Mouse (Mus musculus) gastrocnemius, postnatal 36 days (tissue): ENCODE results near the gene Tmem72. TPM values are rescaled to one million over a fixed set of nuclear protein-coding genes. Genes with fewer than 3 reads are reported as not detected.

Source experiments
- DNase-seq, 2 experiments: peaks; one replicate each; pipeline ENCODE4 v3.0.0; 2022
- intact Hi-C: fragments of 180-260 bp; cut with DNase I; formaldehyde crosslinking; loops from one replicate; pipeline ENCODE4 v1.15.1; 2025
- long read RNA-seq, 2 experiments: library from polyadenylated mRNA; stranded (forward); transcript quantifications; one replicate each; pipeline ENCODE4 v2.0.0; 2021
- total RNA-seq, 2 experiments: library from RNA; stranded (reverse); gene quantifications; 2 replicates each; pipeline ENCODE4 v1.2.3; 2021

Tmem72 gene
- under 1 TPM; 0.02 to 0.03 TPM for total RNA-seq
- long read RNA-seq, experiment 1, result 0 reads
- long read RNA-seq, experiment 2, result 0 reads

GRCm38 (mm10) chr6:116716666-116717065, at the start of gene Tmem72:
TSS of gene Tmem72 (minus strand) at chr6:116716913.
- DNase-seq, result no peak
- intact Hi-C loops, result no loop called here

DNA sequence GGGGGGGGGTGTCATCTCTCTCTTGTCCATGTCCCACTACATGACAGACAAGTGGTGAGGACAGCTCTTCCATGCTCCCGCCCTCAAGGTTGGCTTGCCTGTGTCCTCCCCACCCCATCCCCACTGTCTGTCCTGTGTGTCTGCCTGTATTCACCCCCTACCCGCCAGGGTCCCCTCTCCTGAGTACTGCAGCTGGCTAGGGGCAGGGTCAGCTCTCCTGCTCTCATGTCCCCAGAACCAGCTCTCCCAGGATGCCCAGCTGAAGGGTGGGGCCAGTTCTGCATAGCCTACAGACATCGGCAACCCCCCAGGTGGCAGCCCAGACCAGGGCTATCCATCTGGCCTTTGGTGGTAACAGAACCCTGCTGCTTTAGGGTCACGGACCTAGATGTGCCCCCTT, 47.8 kb upstream of the Tmem72 start:
- no peak for DNase-seq
- intact Hi-C loops, result no loop called here

DNA sequence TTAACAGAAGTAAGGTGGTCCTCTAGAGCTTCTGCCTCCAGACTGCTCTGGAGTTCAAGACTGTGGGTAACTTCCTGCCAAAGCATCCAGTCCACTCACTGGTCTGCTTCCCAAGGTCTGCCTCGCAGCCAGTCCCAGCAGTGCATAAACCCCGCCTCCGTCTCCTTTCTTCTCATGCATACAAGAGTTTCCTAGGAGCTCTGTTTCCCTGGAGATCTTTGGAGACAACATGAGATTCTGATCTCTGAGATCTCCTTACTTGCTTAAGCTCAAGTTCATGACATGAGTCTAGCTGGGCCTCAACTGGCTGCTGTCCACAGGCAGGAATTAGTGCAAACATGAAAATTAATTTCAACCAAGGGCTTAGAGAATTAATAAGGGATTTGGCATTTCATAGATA, 45.6 kb upstream of the Tmem72 start:
- intact Hi-C loops, result no loop called here
- DNase-seq, result no peak

DNA sequence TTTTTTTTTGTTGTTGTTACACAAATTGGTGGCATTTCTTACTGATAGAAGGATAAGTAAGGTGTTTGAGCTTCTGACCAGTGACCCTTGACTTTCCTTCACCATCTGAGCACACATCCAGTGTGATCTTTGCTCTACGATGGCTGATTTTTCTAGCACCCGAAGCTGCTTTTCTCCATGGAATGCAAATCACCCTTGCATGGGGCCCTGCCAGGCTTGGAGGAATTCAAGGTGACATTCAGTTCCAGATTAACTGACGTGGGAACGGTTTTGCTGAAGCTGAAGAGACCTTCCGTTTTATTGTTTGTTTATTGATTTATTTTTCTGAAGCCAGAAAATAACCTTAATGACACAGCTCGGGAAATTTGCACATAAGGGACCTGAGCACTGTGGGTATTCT, 43.5 kb upstream of the Tmem72 start:
- intact Hi-C loops, result no loop called here

GRCm38 (mm10) chr6:116756364-116756763, 39.7 kb upstream of the Tmem72 start:
- intact Hi-C loops, result no loop called here

More for the DNA sequence above, 43.5 kb upstream of the Tmem72 start:
- no peak for DNase-seq

DNA sequence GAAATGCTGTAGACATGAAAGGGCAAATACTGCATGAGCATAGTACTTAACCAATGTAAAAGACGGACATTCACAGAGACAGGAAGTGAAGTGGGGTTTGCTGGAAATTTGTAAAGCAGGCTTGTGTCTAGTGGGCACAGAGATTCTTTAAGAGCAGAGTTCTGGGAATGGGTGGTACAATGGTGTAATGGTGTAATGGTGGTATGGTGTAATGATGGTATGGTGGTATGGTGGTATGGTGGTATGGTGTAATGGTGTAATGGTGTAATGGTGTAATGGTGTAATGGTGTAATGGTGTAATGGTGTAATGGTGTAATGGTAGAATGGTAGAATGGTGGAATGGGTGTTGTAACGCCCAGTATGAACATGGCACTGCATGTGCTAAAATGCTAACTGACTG, 21.3 kb upstream of the Tmem72 start:
- intact Hi-C loops, result no loop called here
- DNase-seq, result no peak

More at GRCm38 (mm10) chr6:116756364-116756763, 39.7 kb upstream of the Tmem72 start:
- DNase-seq, result no peak

DNA sequence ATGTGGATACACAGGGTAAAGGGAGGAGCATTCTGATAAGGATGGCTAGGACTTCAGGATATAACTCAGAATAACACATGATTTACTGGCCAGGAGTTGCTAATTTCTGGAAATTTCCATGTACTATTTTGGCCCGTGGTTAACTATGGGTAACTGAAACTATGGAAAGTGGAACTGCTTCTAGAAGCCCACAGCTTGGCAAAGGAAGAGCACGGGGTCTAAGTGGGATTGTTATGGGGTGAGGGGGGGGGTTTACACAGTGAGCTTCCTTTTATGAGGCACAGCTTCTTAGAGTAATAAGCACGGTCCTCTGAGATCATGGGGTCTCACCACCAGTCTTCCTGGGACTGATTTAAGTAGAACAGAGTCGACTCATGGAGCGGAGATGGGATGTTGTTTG, 18.6 kb upstream of the Tmem72 start:
- intact Hi-C loops, result no loop called here
- DNase-seq, result no peak

GRCm38 (mm10) chr6:116733577-116733976, 16.9 kb upstream of the Tmem72 start:
- intact Hi-C loops, result no loop called here
- no peak for DNase-seq

GRCm38 (mm10) chr6:116724489-116725160, 7.9 kb upstream of the Tmem72 start:
- intact Hi-C loops, result no loop called here
- no peak for DNase-seq

GRCm38 (mm10) chr6:116718920-116719319, 2.2 kb upstream of the Tmem72 start:
- intact Hi-C loops, result no loop called here
- DNase-seq, result no peak

DNA sequence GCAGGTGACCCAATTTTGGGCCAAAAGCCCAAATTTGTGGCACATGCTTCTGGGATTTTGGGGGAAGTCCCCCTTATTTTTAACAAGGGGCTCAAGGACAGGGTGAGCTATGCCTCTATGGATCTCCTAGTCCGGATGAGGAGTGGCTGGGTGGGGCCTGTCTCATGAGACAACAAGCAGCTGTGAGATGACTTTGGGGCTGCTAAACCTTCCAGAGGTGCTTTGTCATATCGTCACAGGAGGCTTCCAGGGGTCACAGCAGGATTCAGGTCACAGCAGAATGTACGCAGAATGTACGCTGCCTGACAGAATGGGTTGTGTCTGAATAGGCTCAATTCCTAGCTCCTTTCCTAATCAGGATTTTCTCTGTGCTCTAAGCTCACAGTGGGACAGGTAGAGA, 1.6 kb upstream of the Tmem72 start:
- intact Hi-C loops, result no loop called here
- no peak for DNase-seq

DNA sequence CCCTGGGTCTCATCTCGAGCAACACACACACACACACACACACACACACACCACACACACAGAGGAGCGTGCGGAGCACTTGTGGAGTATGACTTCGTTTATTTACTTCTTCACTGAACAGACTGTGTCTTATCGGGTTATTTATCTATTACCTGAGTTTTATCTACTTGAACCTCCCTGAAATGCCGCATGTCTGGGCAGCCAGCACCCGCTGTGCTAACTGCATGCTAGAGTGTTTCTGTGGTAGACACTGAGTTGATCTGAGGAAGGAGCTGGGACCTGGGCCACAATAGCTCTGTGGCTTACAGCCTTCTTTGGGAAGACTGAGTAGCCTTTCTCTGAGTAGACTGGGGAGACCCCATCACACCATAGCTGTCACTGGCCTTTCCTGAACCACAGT, 1.1 kb upstream of the Tmem72 start:
- no peak for DNase-seq
- intact Hi-C loops, result no loop called here

DNA sequence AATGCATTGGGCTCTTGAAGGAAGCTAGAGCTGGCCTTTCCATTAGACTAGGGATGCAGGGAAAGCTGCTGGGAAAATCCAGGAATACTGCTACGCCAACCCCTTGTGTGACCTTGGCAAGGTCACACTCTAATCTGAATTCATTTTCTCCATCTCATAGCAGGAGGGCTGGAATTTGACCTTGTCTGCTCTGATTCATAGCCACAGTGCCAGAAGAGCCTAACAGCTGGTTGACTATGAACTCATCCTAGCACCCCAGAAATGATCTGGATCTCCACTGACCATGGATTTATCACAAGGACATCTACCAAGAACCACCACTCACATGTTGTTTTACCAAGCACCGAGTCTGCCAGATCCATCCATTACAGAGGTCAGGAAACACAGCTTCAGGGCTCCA, 1.5 kb downstream of the Tmem72 start:
- no peak for DNase-seq
- intact Hi-C loops, result no loop called here

DNA sequence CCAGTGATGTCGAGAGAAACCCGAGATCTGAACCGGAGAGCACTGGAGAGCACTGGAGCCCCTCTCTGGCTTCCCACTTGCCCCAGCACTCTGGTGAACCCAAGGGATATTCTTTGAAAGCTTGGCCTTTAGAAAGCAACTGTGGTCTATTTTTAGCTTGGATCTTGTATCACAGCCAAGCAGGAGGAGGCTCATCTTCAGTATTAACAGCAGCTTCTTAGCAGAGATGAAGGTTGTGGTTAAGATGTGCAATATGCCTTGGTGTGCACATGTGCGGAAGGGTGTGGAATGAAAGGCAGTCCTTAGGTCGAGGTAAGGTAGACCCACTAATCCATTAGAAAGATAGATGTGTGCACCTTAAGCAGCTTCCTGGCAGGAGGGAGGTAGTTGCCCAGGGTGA, 2.1 kb downstream of the Tmem72 start:
- intact Hi-C loops, result no loop called here
- DNase-seq, result no peak

DNA sequence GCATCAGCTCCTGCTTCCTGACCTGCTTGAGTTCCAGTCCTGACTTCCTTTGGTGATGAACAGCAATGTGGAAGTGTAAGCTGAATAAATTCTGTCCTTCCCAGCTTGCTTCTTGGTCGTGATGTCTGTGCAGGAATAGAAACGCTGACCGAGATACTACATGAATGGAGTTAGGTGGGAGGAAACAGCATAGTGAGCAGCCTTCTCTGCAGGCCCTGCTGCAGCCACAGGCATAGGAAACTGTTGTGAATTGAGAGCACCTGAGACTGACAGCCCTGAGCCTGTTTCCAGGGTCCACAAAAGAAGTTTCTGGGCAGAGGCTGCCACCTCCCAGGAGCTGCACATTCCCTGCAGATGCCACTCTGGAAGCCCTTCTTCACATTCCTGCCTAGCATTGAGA, 2.7 kb downstream of the Tmem72 start:
- intact Hi-C loops, result no loop called here
- no peak for DNase-seq

- intact Hi-C loops, result no loop called here
- DNase-seq, result no peak
Observed at GRCm38 (mm10) chr6:116712503-116712902, 4.2 kb downstream of the Tmem72 start.

DNA sequence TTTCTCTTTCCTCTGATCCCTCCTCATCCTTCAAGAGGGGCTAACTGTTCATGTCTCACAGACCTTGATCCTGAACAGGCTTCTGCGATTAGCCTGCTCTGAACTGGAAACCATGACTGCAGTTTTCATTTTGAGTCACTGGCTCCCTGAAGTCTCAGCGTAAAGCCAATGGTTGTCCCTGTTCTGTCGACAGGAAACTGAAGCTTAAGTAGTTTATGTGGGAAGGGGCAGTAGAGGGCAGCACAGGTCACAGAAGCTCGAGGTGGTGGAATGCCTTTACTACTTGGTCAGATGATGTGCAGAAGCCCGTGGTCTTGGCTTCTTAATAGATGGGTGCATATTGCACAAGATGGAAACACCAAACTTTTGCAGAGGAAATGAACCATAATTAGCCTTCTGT, 4.7 kb downstream of the Tmem72 start:
- intact Hi-C loops, result no loop called here
- no peak for DNase-seq

DNA sequence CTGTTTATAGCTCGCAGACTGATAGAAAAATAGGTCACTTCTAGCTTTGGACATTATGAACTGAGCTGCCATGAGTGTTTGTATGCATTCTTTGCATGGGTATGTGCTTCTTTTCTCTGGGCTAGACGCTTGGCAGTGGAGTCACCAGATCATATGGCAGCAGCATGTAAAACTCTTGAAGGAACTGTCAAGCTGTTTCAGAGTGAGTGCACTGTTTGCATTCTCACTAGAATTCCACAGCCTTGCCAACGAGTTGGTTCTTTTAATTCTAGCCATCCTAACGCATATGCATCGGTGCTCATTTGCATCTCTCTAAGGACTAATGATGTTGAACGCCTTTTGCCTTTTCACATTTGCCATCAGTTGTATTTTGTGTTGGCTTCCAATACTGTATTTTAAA, 12.4 kb downstream of the Tmem72 start:
- no peak for DNase-seq
- intact Hi-C loops, result no loop called here

DNA sequence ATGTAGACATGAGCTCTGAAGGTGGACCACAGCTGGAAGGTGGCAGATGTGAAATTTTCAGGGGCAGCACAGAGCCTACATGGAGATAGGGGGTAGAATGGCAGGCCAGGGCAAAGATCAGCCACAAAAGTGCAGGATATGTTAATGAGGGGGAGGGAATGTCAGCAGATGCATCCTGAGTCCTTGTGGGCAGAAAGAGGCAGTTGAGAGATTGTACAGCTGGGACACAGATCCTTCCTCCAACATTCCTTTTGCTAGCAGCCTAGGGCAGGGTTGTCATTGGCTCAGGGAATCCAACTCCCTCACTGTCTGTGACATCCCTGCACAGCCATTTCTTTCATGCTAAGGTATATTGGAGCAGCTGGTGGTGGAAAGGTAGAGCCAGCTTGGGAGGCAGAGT, 15.9 kb downstream of the Tmem72 start:
- no peak for DNase-seq
- intact Hi-C loops, result no loop called here

DNA sequence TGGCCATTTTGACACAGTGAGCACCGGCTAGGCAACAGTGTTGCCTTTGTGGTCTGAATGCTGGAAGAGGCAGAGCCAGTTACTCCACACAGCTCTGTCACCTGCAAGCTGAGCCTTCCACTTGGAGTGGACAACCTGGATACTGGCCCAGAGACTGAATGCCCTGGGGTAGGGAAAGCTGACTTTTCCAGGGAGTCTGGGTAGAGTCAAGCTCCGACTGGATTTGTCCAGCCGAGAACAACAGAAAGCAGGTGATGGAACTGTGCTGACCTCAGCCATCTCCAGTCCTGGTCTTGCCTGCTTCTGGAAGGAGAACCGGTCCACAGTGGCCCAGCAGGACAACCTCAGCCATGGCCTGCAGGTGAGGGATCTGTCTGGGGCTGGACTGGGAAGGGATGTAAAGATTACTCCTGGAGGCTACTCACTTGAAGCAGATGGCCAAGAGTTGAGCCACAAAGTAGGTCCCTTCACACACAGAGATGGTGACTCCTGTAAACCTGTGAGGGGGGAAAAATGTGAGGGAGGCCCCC, 18.8 kb downstream of the Tmem72 start:
- intact Hi-C loops, result loop anchor here (5.0 kb wide), 1 partner anchor 46 kb away; the partner anchor contains the start of gene Depp1
- no peak for DNase-seq

GRCm38 (mm10) chr6:116697413-116697812, 19.3 kb downstream of the Tmem72 start:
- DNase-seq, result no peak
- intact Hi-C loops, result loop anchor here (5.0 kb wide), 1 partner anchor 45 kb away; the partner anchor contains the start of gene Depp1

- intact Hi-C loops, result no loop called here
- no peak for DNase-seq
Observed at GRCm38 (mm10) chr6:116694346-116694745, 22.4 kb downstream of the Tmem72 start.
